Mouse (Mus musculus): ENCODE results near the gene Gm21981.

Gene Gm21981

DNA sequence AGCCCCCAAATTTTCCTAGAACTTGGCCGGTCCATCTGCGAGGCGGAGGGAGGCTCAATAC is at the start of gene Gm21981:
Gene Gm21981 (minus strand): TSS at position 14 of the 61 bp plus-strand sequence.
- no peak for DNase-seq (ENCODE audit: low read depth, low spot score)

DNA sequence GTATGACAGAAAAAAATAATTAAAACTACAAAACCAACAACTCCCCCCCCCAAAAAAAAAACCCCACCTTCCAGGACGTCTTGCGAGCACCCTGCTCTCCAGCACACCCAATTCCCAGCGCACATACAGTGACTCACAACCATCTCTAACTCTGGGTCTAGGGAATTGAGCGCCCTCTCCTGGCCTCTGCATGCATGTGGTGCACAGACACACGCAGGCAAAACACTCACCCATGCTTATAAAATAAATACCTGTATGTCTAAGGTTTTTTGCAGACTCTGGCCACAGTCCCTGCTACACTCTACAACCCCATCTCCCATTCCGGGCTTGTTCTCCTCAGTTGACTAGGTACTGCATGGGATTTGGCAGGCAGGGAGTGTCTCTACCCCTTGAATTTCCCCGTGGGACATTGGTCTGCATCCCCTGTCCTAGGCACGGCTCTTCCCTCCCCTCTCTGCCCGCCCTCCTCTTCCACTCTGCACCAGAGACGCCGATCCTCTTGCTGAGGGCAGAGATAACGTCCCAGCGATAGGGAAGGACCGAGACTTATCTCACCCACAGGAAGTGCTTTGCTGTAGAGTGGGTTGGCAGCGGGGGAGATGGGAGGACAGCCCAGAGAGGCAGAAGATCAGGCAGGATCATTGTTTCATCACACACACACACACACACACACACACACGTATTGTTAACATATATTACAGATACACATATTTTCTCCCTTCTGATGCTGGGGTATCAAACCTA is 48.9 kb upstream of the Gm21981 start:
- DNase-seq (ENCODE audit: low read depth, low spot score), result peak; percentile 80

DNA sequence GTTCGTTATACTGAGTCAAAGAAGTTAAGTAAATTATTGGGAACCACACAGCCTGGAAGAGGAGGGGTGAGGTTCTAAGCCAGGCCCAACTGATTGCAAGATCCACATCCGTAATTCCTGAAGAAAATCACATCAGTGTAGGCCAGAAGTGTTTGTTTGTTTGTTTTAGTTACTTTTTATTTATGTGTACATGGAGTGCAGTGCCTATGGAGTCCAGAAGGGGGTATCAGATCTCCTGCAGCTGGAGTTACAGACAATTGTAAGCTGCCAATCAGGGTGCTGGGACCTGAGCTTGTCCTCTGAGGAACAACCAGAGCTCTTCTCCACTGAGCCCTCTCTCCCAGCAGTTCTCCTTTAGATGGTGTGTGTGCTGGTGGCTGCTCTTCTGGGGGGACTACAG is 45.9 kb upstream of the Gm21981 start:
- peak; percentile 88 for DNase-seq (ENCODE audit: low read depth, low spot score)

DNA sequence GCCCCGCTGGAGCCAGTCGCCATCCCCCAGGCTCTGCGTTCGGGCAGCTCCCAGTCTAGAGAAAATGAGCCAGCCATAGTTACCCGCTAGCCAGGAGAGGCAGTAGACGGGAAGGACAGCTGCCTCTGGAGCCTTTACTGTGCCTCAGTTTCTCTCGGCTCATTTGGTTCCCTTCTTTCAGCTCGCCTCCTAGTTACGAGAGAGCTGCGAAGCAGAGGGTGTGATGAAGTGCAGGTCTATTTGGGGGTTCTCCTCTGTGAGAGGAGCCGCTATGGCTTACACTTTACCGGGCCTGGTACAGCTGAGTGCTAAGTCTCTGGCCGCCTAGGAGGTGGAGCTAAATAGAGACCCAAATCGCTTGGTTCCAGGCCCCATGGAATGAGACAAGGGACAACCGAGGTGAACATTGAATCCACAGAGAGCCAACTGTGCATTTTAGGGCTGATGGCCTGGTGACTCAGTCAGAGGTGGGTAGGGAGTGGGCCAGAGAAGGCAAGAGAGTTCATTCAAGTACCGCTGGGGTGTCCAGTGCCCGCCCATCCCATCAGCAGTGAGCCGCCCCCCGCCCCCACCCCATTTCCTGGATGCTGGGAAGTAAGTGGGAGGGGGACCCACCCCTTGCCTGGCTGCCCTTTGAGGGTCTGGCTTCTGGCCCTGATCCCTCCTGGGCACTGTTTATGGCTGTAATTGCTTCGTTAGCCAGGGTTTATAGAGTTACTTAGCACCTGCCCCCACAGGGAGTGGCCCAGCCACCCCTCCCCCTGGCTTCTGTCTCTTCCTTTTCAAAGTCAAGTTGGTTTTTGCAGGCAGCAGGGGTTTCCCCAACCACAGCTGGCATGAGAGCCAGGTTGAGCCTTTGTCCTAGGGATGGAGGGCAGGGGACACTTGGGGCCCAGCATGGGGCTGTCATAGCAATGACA is 44.9 kb upstream of the Gm21981 start:
- DNase-seq (ENCODE audit: low read depth, low spot score), result peak; percentile 95

DNA sequence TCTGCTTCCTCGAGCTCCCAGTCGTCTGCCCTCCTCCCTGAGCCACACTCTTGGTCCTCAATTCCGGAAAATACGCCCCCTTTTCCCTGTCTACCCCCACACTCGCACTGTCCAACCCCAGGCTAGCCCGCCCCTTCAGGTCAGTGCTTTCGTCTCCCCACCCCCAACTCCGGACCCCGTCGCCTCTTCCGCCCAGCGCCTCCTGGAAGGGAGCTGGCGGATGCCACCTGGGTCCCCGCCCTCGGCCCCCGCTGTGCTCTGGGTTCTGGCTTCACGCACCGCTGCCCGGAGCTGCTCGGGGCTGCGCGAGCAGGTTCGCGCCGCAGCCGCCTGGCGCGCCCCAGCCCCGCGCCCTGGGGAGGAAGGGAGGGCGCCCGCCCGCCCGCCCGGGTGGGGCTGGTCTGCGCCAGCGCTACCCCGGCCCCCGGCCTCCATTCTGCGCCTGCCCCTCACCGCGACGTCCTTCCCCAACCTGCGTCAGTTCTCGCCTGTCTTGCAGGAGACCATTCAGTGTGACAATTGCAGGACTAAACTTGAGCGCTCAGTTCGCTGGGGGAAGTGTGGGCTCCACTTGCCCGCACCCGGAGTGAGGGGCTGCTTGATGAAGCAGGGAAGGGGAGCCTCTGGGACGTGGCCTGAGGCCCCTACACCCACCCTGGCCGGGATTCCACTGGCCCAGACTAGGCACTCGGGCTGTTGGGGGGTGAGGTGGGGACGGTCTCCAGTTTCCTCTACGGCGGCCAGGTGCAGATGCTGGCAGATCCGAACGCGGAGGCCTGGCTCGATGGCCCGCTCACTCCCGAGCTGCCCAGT is 44.0 kb upstream of the Gm21981 start:
- peak; percentile 95 for DNase-seq (ENCODE audit: low read depth, low spot score)

DNA sequence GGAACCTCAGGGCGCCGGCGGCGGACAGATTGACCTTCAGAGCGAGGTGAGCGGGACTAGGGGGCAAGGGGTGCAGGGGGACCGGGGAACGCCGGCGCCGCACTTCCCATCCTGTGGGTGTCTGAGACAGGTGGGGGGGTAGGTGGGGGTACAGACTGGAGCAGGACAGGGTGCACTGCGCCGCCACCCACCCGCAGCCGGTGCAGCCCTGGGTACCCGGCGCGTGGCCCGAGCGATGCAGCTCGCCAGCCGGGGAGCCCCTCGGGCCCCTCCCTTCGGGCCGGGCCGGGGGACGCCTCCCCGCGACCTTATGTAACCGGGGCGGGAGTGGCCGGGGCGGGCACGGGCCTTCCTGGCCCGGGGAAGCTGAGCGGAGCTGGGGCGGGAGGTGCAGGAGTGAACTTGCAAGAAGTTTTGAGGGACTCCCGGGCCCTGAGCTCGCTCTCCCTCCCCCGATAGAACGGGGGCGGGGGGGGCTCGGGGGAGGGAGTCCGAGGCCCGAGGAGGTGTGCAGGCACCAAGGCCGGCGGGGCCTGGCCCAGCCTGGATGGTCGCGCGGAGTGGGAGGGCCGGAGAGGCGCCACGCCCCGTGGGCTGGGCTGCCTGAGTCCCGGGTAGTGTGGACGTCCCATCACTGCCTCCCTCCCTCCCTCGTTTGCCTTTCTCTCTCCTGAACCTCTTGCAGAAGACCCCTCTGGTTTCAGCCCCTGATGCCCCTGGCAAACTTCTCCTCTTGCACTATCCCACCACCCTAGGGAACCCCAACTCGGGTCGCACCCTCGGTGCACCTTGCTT is 43.2 kb upstream of the Gm21981 start:
- DNase-seq (ENCODE audit: low read depth, low spot score), result peak; percentile 84

DNA sequence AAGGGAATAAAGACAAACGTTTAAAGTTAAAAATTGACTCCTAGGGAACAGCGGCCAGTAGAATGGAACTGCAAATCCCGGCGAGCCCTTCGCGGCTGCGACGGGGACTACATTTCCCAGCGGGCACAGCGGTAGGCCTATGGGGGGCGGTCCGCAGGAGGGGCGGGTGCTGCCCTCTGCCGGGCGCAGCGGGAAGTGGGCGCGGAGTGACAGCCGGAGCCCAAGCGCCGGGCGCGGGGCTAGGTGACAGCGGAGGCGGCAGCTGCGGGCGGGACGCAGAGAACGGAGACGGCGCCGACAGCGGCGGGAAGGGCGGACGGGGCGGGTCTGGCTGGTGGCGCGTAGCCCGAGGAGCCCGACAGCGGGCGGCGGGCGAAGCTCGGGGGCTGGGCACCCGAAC is 42.6 kb upstream of the Gm21981 start, which contains the start of gene Tfeb:
Gene Tfeb (plus strand): TSS at position 175 of the 400 bp plus-strand sequence.
- peak; percentile 89 for DNase-seq (ENCODE audit: low read depth, low spot score)

DNA sequence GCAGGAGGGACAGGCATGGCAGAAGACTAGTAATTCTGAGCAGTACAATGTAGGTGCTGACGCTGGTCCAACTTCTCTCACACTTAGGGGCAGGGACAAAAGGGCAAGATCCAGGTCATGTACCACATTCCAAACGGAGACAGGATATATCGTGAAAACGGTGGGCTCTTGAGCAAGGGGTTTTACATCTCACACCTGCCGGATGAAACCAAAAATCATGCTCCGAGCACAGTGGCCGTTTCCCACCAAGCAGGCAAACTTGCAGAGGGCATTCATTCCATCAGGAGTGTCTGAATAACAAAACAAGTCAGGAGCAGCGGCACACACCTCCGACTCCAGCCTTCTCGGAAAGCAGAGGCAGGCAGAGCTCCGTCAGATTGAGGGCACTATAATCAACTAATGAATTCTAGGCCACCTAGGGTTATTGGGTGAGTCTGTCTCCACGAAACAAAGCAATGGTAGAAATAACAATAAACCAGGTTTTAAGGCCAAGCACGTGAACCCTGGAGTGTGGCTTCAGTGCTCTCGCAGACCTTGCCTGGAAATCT is 41.4 kb upstream of the Gm21981 start:
- peak; percentile 73 for DNase-seq (ENCODE audit: low read depth, low spot score)

DNA sequence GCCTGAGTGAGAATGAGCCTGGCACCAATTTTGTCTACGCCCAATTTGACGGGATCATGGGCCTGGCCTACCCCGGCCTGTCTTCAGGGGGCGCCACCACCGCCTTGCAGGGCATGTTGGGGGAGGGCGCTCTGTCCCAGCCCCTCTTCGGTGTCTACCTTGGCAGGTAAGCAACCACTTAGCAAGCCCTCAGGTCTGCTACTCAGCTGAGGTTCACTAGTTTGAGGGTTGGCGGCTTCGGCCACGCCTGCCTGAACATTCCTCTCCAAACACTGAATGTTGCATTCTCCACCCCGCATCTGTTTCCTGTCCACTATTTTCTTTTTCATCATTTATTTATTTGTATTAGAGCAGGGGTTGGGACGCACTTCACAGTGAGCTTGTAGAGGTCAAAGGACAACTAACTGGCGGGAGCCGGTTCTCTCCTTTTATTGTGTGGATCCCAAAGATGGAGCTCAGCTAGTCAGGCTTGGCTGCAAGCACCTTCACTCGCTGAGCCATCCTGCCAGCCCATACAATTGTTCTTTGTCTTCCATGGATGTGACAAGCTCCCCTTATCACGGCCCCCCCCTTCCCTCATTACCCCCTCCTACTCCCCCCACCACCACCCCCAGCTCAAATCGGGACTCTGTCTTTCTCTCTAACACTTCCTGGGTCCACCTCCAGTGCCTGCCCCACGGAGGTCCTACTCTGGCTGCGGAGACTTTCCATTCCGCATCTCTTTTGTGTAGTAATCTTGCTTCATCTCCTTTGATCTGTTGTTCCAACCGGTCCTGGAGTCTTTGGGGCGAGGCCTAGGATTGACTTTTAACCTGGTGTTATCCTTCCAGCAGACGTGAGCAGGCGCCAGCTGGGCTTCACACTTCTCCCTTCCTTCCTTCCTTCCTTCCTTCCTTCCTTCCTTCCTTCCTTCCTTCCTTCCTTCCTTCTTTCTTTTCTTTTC is 36.6 kb upstream of the Gm21981 start:
- DNase-seq (ENCODE audit: low read depth, low spot score), result peak; percentile 75

DNA sequence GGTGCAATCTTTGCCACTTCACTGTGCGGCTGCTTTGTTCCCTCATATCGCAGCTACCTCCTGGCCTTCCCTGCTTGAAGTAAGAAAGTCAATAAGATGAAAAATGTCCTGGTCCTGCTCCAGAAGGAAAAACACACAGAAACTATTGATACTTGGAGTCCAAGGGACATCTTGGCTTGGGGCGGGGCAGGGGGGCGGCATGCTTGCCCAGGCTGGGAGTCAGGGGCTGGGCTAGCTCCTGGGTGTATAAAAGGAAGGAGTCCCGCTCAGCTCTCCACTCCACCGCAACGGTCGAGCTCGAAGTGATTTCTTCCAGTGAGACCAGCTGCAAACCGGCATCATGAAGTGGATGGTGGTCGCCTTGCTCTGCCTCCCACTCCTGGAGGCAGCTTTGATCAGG is 32.3 kb upstream of the Gm21981 start, which contains the start of gene Pgc:
Gene Pgc (plus strand): TSS at position 277 of the 400 bp plus-strand sequence.
- no peak for DNase-seq (ENCODE audit: low read depth, low spot score)

DNA sequence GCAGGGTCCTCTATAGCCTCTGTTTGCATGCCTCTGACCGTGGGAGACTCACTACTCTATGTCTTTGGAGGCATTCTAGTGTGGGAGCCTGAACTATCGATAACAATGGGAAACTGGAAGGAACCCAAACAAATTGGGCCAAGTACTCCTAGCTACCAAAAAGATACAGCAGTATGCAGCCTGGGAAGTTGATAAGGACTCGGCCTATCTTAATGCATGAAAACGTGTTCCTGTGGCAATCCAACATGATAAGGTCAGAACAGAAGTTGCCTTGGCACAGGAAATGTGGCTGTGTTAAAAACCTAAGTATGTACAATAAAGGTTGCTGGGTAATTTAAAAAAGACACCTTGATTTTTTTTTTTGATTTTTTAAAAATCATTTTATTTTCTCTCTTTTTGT is 26.9 kb upstream of the Gm21981 start:
- no peak for DNase-seq (ENCODE audit: low read depth, low spot score)

DNA sequence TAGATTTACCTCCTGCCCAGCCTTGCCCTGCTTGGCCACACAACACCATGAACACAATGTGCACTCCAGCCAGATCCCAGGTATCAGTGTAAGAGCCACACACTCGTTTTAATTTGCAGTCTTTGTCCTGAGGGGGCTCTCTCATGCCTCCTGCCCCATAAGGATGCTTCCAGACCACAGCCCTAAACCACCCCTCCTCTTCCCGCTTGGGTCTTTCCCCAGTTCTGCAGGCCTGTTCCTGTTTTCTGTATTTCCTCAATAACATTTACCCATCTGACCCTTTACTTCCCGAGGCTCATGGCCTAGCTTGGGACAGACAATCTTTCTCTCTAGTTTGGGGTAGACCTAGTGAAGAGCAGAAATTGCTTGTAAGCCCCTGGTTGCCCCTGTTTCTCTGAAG is 20.8 kb upstream of the Gm21981 start:
- DNase-seq (ENCODE audit: low read depth, low spot score), result no peak

DNA sequence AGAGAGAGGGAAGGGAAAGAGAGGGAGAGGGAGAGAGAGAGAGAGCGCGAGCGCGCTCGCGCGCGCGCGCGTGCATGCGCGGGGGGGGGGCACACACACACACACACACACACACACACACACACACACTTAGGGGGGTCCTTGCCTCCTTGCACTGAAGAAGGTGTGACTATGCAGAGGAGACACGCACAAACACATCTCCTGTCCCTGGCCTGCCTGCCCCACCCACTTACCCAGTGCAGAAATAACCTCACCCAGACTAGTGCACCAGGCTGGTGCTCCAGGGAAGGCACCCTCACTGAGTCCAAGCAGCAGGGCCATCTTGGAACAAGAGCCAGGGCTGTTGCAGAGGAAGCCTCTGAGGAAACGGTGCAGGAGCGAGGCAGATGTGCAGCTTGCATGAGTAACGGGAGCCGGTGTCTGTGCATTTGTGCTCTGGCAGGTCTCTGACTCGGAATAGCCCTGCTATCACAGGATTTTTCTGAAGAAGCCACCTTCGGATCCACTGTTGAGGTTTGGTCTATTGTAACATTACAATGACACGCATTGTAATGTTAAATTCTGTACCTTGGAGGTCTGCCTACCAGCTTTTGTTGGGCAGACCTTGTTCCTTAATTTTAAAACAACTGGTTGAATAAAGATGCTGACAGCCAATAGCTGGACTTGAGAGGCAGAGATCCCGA is 18.8 kb upstream of the Gm21981 start:
- DNase-seq (ENCODE audit: low read depth, low spot score), result peak; percentile 94

DNA sequence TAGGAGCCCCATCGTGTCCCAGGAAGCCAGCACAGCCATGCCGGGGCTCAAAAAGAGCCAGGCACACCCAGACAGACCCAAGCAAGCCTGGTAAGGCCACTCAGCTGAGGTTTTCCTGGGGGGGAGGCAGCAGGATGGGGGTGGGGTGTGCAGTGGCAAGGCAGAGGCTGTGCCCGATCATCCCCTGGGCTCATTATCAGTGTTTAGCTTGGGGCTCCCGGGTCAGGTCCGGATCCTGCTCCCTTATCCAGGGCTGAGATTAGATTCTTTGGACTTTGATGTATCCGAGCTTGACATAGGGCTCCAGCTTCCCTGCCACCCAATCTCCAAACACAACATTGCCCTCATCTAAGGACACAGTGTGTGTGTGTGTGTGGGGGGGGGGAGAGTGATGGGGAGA is 17.6 kb upstream of the Gm21981 start:
- no peak for DNase-seq (ENCODE audit: low read depth, low spot score)

DNA sequence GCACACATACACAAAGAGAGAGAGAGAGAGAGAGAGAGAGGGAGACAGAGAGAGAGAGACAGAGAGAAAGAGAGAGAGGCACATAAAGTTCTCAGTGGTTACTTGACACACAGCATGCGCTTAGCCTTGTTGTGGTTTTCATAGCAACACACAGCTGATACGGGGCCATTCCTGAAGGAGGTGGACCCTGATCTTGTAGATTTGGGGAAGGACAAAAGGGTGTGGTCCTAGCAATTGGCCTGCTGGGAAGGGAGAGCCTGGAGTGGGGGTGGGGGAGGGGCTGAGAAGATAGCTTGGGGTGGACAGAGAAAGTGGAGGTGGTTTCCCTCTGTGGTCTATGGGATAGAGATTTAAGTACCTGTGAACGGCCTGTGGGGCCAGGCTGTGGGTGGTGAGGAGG is 15.8 kb upstream of the Gm21981 start:
- peak; percentile 70 for DNase-seq (ENCODE audit: low read depth, low spot score)

DNA sequence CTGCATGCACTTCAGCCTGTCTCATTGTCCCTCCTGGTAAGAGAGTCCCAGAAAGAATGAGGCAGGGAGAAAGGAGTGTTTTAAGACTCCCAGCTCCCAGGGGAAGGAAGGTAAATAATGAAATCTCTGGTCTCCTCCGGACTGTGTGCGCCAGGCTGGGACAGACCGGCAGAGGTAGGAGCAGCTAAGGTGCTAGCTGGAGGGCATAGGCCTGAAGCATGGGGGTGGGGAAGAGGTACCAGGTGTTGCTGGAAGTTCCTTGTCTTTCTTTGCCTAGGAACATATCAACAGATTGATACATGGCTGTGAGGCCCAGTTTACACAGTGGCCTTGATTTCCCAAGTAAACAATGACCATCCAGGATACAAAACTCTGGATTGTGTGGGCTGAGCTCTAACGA is 14.7 kb upstream of the Gm21981 start:
- DNase-seq (ENCODE audit: low read depth, low spot score), result no peak

DNA sequence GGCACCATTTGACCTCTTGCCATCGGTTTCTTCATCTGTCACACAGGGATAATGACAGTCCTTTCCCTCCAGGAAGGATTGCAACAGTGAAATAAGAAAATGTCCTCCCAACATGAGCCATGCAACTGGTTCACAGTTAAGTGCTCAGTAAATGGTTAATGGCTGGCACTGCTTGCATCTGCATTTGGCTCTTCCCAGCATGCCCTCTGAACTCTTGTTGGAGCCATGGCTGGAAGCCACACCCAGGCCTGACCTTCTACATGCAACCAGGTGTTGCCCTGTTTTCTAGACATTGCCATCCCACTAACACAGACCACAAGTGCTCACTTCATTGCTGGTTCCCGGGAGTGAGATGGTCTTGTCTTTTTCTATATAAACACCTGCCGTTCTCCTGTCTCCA is 13.7 kb upstream of the Gm21981 start:
- DNase-seq (ENCODE audit: low read depth, low spot score), result no peak

DNA sequence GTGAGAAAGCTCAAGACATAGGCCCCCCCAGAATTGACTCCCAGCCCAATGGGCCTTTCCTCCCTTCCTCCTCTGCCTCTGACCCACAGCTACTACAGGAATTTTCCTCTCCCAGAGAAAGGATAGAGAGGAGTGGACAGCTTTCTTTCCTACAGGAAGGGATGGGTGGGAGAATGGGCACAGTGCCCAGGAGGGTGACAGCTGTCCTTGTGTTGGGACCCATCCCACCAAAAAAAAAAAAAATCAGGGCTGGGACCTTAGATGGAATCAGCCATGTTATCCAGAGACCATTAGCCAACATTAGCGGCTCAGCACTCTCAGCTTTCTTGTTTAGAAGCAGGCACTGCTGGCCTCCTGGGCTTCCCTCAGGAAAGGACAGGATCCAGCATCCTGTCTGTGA is 11.9 kb upstream of the Gm21981 start:
- no peak for DNase-seq (ENCODE audit: low read depth, low spot score)

DNA sequence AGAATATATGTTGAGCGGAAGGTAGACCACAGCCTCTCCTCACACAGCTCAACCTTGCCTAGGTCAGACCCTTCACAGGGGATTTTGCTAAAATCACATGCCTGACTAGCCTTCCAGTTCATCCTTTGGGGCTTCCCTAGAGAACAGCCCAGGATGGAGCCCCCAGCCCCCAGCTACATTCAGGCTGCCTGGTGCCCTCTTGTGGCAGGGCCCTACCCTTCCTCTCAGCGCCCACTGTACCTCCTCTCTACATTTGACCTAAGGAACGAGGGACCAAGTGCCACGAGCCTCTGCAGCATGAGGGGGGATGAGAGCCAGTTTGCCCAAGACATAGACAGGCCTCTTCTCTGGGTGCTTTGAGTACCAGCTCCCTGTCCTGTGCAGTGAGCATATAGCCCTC is 10.4 kb upstream of the Gm21981 start:
- no peak for DNase-seq (ENCODE audit: low read depth, low spot score)

DNA sequence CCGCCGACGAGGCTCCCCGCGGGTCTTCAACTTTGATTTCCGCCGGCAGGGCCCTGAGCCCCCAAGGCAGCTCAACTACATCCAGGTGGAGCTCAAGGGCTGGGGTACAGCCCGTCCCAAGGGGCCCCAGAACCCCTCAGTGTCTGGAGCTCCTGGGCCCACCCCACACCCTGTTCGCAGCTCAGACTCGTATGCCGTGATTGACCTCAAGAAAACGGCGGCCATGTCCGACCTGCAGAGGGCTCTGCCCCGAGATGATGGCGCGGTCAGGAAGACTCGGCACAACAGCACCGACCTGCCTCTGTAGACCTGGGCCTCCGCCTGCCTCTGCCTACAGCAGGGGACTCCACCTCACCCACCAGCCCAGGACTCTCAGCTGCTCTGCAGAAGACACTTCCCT is 9.3 kb upstream of the Gm21981 start:
- peak; percentile 45 for DNase-seq (ENCODE audit: low read depth, low spot score)
